Mouse (Mus musculus) spleen, adult 2 months (tissue): ENCODE data around the gene Adgrg5. TPM values are rescaled to one million over a fixed set of nuclear protein-coding genes. Genes with fewer than 3 reads are reported as not detected.

Source experiments
- DNase-seq, 2 experiments: peaks; one replicate each; pipeline versions ENCODE4 v3.0.0 to v3.0.0-alpha.2; 2012 to 2021; ENCODE audit warnings: low spot score in 2 of 2, low read depth in 1 of 2
- H3K27ac ChIP-seq: fragments of 200-500 bp; 2 replicates; pipeline ENCODE4 v1.5.1; 2012; ENCODE audit warnings: low read length, inconsistent platforms; ENCODE audit not compliant: insufficient read depth
- H3K27me3 ChIP-seq: fragments of 200-500 bp; 2 replicates; pipeline ENCODE4 v1.6.1; 2012; ENCODE audit warnings: mild to moderate bottlenecking, moderate library complexity, low read length, inconsistent platforms; ENCODE audit not compliant: control insufficient read depth, insufficient read depth
- H3K36me3 ChIP-seq: fragments of 200-500 bp; 2 replicates; pipeline ENCODE4 v1.6.1; 2012; ENCODE audit warnings: mild to moderate bottlenecking, low read length, inconsistent platforms; ENCODE audit not compliant: control insufficient read depth, insufficient read depth
- H3K4me1 ChIP-seq: fragments of 200-500 bp; 2 replicates; pipeline ENCODE4 v1.6.1; 2011; ENCODE audit warnings: inconsistent platforms; ENCODE audit not compliant: control insufficient read depth, insufficient read depth, insufficient read length
- H3K4me3 ChIP-seq: fragments of 200-500 bp; 2 replicates; pipeline ENCODE4 v1.5.1; 2011; ENCODE audit warnings: mild to moderate bottlenecking, inconsistent platforms; ENCODE audit not compliant: insufficient read depth, insufficient read length; ENCODE audit errors: extremely low read depth
- CTCF ChIP-seq: fragments of 200-500 bp; IDR thresholded peaks from 2 replicates; pipeline ENCODE4 v1.5.1; 2011; ENCODE audit warnings: mild to moderate bottlenecking, inconsistent platforms; ENCODE audit not compliant: insufficient read depth, insufficient read length, insufficient replicate concordance; ENCODE audit errors: extremely low read depth
- POLR2A ChIP-seq: fragments of 200-500 bp; IDR thresholded peaks from 2 replicates; pipeline ENCODE4 v1.6.1; 2011; ENCODE audit warnings: low read depth, low read length, inconsistent platforms
- WGBS: fragments of 180-500 bp; shearing (Covaris S2); methylation state at CpG from one replicate; pipeline ENCODE4 v1.1.7; 2018; 5-methylcytosine and 5-hydroxymethylcytosine counted together
- polyA plus RNA-seq: library from polyadenylated mRNA; depleted of rRNA; stranded (reverse); fragments of >200 nt; gene quantifications from 2 replicates; pipeline ENCODE4 v1.2.3, GENCODE M21; 2012

Adgrg5 gene
- polyA plus RNA-seq, 1 experiment = 36.0 TPM

- no peaks in the 10 kb centered on the region for H3K36me3 ChIP-seq
- no peak overlapping the region for H3K4me3 ChIP-seq
- no peak for DNase-seq
- no peaks in the 10 kb centered on the region for H3K27me3 ChIP-seq
- TF ChIP-seq CTCF = no peak
- TF ChIP-seq POLR2A = no peak
- 15% methylated on average over 10 of the region's 10 CpGs for WGBS
- no peak overlapping the region for H3K27ac ChIP-seq
- no peaks in the 10 kb centered on the region for H3K4me1 ChIP-seq
Observed at GRCm38 (mm10) chr8:94964828-94965227, 41.3 kb downstream of the Adgrg5 start.

- Histone ChIP-seq H3K4me1 (no peaks in the 10 kb centered on the region), H3K36me3 (no peaks in the 10 kb centered on the region), H3K27ac (no peak overlapping the region), H3K27me3 (no peaks in the 10 kb centered on the region), H3K4me3 (no peak overlapping the region)
- DNase-seq = peak; percentile 34 to 44
- TF ChIP-seq POLR2A (no peak), CTCF (peak; percentile 25; the same call in 1 of the 2 replicates)
- WGBS = 4% methylated on average over 7 of the region's 7 CpGs
Observed at GRCm38 (mm10) chr8:94966578-94966977, 43.1 kb downstream of the Adgrg5 start.

GRCm38 (mm10) chr8:94967071-94967470 lies 43.6 kb downstream of the Adgrg5 start:
- no peak for DNase-seq
- no peaks in the 10 kb centered on the region for H3K4me1 ChIP-seq
- TF ChIP-seq CTCF (no peak), POLR2A (no peak)
- WGBS = 27% methylated on average over 4 of the region's 4 CpGs
- no peak overlapping the region for H3K4me3 ChIP-seq
- H3K36me3 ChIP-seq = no peaks in the 10 kb centered on the region
- no peaks in the 10 kb centered on the region for H3K27me3 ChIP-seq
- no peak overlapping the region for H3K27ac ChIP-seq

GRCm38 (mm10) chr8:94967554-94967953 lies 44.1 kb downstream of the Adgrg5 start:
- DNase-seq = no peak
- no peaks in the 10 kb centered on the region for H3K4me1 ChIP-seq
- no peak overlapping the region for H3K4me3 ChIP-seq
- H3K27ac ChIP-seq = no peak overlapping the region
- H3K27me3 ChIP-seq = no peaks in the 10 kb centered on the region
- TF ChIP-seq CTCF (no peak), POLR2A (no peak)
- whole genome bisulfite sequencing = 78% methylated on average over 3 of the region's 3 CpGs
- no peaks in the 10 kb centered on the region for H3K36me3 ChIP-seq

- H3K4me1 ChIP-seq = peaks cover 7% of the 10 kb centered on the region; the same call in 1 of the 2 replicates
- peaks cover 1% of the 10 kb centered on the region; the same call in 1 of the 2 replicates for H3K27me3 ChIP-seq
- DNase-seq = no peak
- no peak overlapping the region for H3K4me3 ChIP-seq
- no peak overlapping the region for H3K27ac ChIP-seq
- no peak for TF ChIP-seq POLR2A
- no peak for TF ChIP-seq CTCF
- WGBS = 16% methylated on average over 9 of the region's 9 CpGs
- no peaks in the 10 kb centered on the region for H3K36me3 ChIP-seq
Observed at GRCm38 (mm10) chr8:94973270-94973669, 49.8 kb downstream of the Adgrg5 start.

GRCm38 (mm10) chr8:94973786-94974185 lies 50.3 kb downstream of the Adgrg5 start:
- H3K27ac ChIP-seq = no peak overlapping the region

GRCm38 (mm10) chr8:94974467-94975165 lies 51.1 kb downstream of the Adgrg5 start, which contains the start of gene Adgrg1:
Gene Adgrg1 (plus strand): TSS chr8:94974751.
- DNase-seq = no peak
- 59% methylated on average over 7 of the region's 7 CpGs for WGBS
- no peak within 1 kb of the TSS for H3K4me3 ChIP-seq
- no peak for TF ChIP-seq POLR2A
- no peak for TF ChIP-seq CTCF
- H3K27ac ChIP-seq = no peak within 1 kb of the TSS
- peaks cover 1% of the 10 kb centered on the region; the same call in 1 of the 2 replicates for H3K27me3 ChIP-seq
- H3K4me1 ChIP-seq = peaks cover 13% of the 10 kb centered on the region; the same call in 1 of the 2 replicates
- no peaks in the 10 kb centered on the region for H3K36me3 ChIP-seq

More at GRCm38 (mm10) chr8:94973786-94974185, 50.3 kb downstream of the Adgrg5 start:
- WGBS = 66% methylated on average over 9 of the region's 9 CpGs
- Histone ChIP-seq H3K4me3 (no peak overlapping the region), H3K4me1 (peaks cover 11% of the 10 kb centered on the region; the same call in 1 of the 2 replicates), H3K36me3 (no peaks in the 10 kb centered on the region), H3K27me3 (peaks cover 1% of the 10 kb centered on the region; the same call in 1 of the 2 replicates)
- DNase-seq = no peak
- no peak for TF ChIP-seq POLR2A
- no peak for TF ChIP-seq CTCF
